Mouse (Mus musculus) subcutaneous adipose tissue, adult 2 months (tissue): ENCODE results near the gene Afdn. TPM values are rescaled to one million over a fixed set of nuclear protein-coding genes. Genes with fewer than 3 reads are reported as not detected.

ENCODE experiments used
- polyA plus RNA-seq: library from polyadenylated mRNA; depleted of rRNA; stranded (reverse); fragments of >200 nt; gene quantifications from 2 replicates; pipeline ENCODE4 v1.2.3, GENCODE M21; 2012; ENCODE audit warnings: low replicate concordance; rRNA removed

Afdn gene
- polyA plus RNA-seq = 49.7 and 83.0 TPM in 2 replicates

GRCm38 (mm10) chr17:13759853-13760627 is at the start of gene Afdn:
TSS of gene Afdn (plus strand) at chr17:13760539.

GRCm38 (mm10) chr17:13761179-13761913 is 1.0 kb downstream of the Afdn start, which contains the start of gene Tcte2:
TSS of gene Tcte2 (minus strand) at chr17:13761825.

DNA sequence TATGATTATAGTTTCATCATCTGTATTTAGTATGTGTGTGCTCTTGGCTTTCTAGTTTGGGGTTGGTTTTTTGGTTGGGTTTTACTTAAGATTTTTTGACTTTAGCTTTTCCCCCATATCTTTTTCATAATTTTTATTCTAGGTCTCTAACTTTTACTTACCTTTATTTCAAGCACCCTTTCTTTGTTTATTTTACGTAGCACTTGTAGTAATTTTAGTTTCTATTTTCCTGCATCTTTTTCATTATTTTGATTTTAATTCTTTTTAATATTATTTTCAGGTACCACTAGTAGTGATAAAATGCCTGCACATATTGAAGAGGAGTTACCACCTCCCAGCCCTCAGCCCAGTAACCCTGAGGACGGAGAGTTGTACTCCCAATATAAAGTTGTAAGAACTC is 187.7 kb downstream of the Afdn start, which contains the start of gene Gm7168:
Gene Gm7168 (plus strand): TSS at position 301 of the 400 bp plus-strand sequence.

Other genes with a start within 250 kb of the Afdn start
- 2.2 and 3.0 TPM in 2 replicates for gene Tcte2, start 1.3 kb downstream of the Afdn start, polyA plus RNA-seq
- not detected in 2 replicates for gene Gm7168, start 187.8 kb downstream of the Afdn start, polyA plus RNA-seq
- not detected in 2 replicates for gene Gm7356, start 243.2 kb downstream of the Afdn start, polyA plus RNA-seq